Mouse (Mus musculus): ENCODE measurements around the gene Gm28048.

GRCm38 (mm10) chr11:23028957-23029356 lies 47.1 kb upstream of the Gm28048 start:
- TF ChIP-seq POLR2A (IDR thresholded peaks at IDR 0.05; ENCODE audit: borderline replicate concordance, extremely low read depth, low read depth, low read length) (no peak), CTCF (IDR thresholded peaks at IDR 0.05; ENCODE audit: insufficient read depth, low read length) (no peak)

Data from lung, adult 2 months (tissue).